Mouse (Mus musculus) heart, postnatal 4 days (tissue): ENCODE data around the gene Cacng2. TPM values are rescaled to one million over a fixed set of nuclear protein-coding genes. Genes with fewer than 3 reads are reported as not detected.

Experiments used
- DNase-seq: peaks from one replicate; pipeline ENCODE4 v3.0.0; 2021
- total RNA-seq, 2 experiments: library from RNA; stranded (reverse); gene quantifications; 2 replicates each; pipeline ENCODE4 v1.2.3; 2021

Gene Cacng2
- total RNA-seq, 2 experiments from 2014 or later = not detected

DNA sequence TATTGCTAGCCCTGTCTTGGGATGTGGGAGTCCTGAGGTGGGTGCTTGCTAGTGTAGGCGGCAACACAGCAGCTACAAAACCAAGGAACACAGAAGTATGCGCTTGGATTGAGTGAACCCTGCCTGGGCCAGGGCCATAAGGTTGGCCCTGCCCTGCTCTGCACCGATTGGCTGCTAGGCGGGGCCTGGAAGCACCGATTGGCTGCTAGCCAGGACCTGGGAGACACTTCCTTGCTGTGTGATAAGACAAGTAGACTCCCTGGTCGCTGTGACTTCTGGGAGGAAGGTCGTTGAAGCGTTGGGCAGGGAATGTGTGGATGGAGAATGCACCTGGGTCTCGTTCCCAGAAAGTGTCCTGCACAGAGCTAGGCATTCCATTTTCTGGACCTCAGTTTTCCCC, 115.9 kb downstream of the Cacng2 start:
- DNase-seq = peak; percentile 26

DNA sequence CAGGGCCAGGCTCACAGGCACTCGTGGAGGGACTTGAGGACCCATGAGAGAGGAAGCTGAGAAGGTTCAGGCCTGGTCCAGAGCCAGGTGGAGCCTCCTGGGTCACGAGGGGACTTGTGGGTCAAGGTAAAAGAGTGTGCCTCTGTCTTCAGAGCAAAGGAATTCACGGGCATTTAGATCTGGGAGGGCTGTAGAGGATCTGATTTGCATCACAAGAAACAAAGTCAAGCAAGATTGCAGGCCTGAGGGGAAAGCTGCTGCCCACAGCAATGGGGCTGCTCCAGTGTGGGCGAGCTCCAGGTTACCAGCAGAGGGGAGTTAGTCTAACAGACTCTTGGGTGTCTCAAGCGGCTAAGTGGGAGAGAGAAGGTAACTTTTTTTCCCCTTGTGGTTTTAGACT, 118.4 kb downstream of the Cacng2 start:
- no peak for DNase-seq

DNA sequence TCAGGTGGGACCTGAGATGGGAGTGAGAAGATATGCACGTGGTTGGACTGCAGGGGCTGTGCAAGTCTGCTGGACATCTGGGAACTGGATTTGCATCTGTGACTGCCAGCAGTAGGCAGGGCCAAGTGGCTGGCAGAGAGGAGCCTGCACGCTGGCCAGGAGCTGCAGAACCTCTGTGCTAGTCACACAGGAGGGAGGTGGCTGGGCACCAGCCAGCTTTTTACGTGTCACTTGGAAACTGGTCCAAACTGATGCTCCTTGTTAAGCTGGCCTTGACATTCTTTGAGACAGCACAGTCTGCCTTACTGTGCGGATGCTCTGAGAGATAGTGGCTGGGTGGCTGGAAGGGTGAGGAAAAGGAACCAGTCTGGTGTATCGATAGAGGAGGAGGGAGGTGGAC, 131.3 kb downstream of the Cacng2 start:
- DNase-seq = no peak

DNA sequence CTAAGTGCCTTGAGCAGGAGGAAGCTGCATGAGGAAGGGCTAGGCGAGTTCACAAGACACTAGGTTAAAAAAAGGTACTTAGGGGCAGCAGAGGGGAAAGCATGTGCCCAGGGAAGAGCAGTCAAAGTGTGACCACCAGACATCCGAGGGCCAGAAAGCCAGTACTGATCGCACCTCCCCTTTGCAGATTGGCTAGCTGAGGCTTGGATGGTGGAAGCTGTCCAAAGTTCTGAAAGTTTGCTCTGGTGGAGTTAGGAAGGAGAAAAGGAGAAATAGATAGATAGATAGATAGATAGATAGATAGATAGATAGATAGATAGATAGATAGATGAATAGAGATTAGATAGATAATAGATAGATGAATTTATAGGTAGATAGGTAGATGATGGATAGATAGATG, 136.4 kb downstream of the Cacng2 start:
- DNase-seq = no peak

DNA sequence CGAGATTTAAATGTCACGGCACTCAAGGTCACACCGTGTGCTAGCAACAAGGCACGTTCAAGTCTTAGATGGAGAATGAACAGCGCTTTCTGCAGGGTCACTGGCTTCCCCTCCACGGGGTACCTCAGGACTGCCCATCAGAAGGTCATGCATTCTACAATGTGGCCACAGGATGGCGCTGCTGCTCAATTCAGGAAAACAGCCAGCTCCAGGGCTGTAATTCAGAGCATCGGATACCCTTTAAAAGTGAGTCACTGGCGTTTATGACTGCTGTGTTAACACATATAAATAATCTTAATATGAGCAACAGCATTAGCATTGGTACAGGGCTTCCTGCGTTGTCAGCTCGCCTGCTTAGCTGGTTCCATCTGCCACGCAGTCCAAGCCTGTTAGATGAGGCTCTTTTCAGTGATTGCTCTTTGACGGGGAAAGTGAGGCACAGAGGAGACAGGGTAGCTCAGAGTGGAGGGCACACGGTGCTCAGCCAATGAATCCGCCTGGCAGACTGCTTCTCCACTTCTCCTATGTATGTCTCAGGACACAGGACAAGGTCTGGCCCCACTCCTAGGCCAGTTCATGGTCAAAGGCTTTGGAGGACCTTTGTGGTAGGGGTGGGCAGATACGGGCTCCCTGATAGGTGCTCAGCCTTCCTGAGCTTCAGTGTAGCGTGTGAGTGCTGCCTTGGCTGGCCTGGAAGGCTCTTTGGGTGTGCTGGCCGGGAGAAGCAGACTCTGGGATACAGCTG, 137.5 kb downstream of the Cacng2 start:
- peak; percentile 65 for DNase-seq

DNA sequence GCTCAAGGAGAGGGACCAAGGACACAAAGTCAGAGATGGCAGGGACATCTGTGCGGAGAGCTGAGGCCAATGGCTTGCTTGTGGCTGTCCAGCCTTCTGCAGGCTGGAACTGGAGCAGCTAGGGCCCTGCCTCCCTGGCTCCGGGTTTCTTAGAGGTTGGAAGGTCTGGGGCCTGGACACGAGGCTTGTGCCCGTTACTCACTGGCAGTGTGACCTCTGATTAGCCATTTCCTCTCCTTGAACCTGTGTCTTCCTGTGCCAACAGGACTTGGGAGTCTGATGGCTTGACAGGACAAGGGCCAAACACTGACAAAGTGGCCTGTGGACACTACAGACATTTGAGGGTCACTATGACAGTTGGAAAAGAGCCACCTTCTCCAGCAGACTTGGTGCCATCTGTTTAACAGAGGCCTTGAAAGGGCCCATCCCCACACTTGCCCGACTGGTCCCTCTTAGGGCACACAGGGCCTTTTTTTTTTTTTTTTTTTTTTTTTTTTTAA, 138.6 kb downstream of the Cacng2 start:
- DNase-seq = no peak

DNA sequence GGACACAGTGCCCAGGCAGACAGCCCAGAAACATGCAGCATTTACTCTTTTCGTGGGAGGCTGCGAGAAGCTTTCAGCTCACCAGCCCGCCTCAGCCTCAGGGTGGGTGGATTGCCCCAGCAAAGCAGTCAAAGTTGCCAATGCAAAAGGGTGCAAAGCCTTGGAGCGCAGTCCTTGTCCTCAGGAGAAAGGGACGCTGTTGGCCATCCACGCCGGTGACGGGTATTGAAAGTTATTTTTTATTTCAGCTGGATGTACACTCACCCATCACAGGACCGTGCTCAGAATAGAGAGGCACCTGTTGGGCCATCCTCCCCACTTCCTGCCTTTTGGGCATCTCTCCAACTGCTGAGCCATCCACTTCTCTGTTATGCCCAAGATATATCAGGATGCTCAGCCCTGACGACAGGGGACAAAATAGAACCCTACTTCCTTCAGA, 140.4 kb downstream of the Cacng2 start:
- DNase-seq = no peak

DNA sequence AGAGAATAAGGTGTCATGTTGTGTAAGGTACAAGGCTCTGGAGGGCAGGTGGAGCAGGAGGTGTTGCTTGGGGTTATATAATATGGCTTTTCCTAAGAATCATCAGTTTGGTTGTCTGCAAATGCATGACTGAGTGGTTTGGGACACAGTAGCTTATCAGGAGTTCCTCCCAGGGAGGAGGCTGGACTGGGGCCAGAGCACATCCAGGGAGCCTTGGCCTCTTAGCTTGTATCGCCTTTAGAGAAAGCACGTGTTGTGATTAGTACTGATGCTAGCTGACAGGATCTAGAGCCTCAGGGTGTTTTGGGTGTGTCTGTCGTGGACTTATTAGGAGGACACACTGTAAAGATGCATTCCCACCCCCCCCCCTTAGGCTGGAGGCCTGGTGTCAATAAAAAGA, 142.2 kb downstream of the Cacng2 start:
- DNase-seq = no peak

DNA sequence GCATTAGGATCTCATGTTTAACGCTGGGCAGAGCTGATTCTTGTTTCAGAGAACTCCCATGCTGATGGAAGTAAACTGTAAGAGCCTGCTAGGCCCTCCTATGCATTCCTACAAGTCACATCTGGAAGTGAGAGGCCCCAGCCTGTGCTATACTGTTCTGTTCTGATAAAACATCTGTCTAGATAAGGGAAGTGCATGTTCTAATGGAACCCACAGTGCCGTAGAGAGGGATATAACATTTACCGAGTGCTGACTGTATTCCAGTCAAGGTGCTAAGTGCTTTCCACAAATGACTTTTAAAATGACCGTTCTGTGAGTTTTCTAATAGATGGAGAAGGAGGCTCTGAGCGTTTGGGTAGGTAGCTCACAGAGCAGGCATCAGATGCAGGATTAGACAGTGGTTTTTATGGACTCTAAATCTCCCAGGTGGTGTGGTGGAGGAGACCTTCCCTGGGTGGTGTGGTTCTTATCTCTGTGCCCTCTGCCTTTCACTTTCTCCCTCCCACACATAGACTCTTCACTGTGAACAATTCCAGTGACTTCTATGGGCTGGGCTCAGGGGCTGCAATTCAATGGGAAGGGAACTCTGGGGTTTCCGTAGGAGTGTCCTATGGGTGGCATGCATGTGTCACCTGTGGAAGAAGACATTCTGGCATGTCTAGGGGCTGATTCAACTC, 145.5 kb downstream of the Cacng2 start:
- DNase-seq = no peak

DNA sequence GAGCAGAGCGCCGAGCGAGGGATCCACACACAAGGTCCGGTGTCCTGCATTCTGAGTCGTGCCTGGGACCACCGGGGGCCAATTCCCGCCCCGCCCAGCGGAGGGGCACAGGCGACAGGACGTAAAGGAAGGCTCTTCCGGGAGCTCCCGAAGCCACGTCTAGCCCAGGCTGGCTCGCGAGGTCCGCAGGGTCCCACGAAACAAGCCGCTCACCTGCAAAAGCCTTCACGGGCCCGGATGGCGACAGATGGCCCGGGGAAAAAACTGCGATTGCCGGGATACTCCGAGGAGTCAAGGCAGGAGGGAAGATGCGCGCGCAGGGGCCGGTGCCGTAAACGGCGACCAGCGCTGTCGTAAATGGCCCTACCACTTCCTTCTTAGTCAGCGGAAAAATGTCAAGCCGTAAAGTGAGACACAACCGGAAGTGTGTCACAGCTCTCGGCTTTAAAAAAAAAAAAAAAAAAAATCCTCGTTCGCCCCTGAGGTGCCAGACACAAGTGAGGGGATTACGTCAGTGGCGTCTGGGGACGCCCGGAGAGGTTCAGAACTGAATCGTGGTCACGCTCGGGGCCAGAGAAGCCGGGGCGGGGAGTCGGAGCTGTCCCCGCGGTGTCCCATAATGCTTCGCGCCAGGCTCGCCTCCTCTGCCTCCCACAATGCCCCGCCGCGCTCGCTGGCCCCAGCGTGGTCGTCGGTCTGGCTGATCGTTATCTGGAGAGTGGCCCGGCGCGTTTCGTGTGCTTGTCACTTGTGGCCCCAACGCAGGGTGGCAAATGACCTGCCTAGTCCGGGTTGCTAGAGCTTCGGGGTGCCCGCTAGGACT, 149.1 kb downstream of the Cacng2 start, which contains the start of gene Eif3d:
Gene Eif3d (minus strand): TSS at position 344 of the 823 bp plus-strand sequence.
- peak; percentile 97 for DNase-seq

DNA sequence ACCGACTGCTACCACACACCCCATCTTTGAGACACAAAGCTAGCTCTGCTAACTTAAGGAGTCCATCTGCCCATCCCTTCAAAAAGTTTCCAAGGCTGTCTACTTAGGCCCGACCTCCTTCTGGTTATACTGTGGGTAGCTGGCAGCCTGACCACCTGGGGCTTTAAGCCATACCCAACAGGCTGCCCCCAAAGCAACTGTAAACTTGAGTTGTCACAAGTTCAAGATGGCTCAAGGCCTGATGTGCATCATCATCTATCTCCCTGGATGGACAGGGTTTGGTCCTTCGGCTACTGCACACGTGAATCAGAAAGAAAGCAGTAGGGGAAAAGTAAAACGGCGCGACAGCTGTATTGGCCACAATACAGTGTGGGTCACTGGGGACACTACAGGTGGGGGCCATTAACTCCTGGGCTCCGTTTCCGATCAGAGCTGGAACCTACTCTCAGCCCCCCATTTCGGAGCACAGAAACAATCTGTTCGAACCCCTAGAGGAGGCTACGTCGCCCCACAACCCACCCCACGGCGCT, 149.8 kb downstream of the Cacng2 start:
- no peak for DNase-seq

DNA sequence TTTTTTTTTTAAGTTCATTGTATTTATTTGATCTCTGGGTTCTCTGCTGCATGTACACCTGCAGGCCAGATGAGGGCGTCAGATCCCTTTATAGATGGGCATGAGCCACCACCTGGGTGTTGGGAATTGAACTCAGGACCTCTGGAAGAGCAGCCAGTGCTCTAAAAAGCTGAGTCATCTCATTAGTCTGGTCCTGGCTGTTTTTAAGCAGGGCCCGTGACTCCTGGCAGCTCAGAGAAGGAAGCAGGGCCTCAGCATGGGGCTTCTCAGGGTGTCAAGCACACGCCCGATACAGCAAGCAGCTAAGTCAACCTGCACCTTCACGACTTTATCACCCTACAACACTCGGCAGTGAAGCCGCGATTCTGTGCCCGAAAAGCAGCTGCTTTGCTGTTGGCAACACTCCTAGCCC, 154.7 kb downstream of the Cacng2 start:
- no peak for DNase-seq

DNA sequence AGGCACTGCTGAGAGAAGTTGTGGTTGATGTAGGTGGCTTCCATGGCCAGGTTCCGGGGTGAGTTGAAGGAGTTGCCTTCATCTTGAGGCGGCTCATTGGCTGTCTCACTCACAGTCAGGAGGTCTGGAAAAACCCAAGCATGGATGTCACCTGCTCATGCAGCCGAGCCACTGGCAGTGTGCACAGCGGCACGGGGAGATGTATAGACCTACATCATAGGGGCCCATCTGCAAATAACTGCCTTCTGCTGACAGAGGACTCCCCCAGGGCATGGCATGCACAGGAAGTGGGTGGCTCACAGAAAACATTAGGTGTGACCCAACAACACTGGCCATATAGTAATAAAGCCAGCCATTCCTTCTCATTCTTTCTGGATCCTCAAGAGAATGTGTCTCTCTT, 157.4 kb downstream of the Cacng2 start:
- no peak for DNase-seq

DNA sequence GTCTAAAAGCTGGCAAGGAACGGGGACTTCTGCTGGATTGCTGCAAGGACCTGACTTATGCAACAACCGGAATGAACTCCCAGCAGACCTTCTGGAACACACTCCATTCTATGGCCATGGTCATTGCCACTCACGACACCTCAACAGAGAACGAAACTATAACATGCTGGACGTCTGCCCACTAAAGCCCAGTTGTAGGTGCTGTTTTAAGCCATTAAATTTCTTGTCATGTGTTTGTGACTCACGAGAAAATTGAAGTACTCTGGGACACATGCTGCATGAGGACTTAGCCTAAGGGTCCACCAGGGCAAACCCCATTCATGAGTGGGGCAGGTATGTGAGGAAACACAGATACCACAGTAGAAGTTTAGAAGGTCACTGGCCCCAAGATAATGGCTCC, 159.1 kb downstream of the Cacng2 start:
- DNase-seq = no peak

DNA sequence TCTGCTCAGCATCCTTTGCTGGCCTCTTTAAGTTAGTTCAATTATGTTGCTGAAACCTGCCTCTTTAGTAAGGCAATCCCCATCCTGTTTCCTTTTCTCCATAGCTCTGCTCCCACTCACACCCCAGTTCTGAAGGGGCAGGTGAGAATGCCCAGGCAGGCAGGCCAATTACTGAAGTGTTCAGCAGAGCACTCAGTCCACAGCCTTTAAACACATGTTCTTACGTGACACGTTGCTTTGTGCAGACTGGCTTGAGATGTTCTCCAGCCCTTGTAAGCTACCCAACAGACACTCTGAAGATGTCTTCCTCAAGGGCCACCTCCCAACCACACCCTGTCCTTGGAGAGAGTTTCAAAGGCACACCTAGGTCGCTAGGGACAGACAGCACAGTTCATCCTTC, 161.8 kb downstream of the Cacng2 start:
- DNase-seq = no peak

DNA sequence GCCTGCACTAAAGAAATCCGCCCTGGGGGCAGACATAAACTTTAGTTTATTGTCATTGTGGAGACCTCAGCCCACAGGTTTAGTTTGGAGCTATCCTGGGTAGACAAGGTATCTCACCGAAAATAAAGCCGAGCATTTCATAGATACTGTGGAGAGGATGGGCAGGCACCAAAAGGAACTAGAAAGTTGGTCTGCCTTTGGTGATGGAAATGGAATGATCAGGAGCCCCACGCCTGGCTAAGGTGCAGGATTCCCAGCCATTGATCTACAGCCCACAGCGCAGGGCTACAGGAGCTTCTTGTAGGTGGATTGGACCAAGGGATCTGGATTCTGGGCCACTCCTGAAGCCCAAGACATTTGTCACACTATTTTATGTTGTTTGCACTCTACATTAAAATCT, 162.2 kb downstream of the Cacng2 start:
- no peak for DNase-seq

DNA sequence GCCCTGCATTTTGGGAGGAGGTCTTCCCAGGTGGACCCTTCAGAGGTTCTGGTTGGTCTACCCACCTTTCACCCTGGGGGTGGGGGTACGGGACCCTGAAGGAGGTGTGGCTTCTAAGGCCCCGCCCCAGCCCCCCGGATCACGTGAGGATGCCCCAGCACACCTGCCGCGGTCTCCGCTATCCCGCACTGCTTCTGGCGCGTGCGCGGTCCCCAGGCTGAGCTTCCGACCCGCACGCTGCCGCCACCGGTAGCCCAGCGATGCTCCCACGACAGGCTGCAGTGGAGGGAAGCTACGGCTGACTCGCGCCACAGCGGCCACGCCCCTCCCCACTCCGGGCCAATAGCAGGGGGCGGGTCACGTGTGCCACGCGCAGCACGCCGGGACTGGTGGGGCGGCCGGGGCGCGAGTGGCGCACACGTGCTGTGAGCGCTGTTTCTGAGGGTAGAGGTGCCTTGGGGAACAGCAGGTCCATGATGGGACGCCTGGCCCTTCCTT, 163.4 kb downstream of the Cacng2 start, which contains the start of gene Foxred2:
Gene Foxred2 (minus strand): TSS at position 319 of the 498 bp plus-strand sequence.
- peak; percentile 84 for DNase-seq

DNA sequence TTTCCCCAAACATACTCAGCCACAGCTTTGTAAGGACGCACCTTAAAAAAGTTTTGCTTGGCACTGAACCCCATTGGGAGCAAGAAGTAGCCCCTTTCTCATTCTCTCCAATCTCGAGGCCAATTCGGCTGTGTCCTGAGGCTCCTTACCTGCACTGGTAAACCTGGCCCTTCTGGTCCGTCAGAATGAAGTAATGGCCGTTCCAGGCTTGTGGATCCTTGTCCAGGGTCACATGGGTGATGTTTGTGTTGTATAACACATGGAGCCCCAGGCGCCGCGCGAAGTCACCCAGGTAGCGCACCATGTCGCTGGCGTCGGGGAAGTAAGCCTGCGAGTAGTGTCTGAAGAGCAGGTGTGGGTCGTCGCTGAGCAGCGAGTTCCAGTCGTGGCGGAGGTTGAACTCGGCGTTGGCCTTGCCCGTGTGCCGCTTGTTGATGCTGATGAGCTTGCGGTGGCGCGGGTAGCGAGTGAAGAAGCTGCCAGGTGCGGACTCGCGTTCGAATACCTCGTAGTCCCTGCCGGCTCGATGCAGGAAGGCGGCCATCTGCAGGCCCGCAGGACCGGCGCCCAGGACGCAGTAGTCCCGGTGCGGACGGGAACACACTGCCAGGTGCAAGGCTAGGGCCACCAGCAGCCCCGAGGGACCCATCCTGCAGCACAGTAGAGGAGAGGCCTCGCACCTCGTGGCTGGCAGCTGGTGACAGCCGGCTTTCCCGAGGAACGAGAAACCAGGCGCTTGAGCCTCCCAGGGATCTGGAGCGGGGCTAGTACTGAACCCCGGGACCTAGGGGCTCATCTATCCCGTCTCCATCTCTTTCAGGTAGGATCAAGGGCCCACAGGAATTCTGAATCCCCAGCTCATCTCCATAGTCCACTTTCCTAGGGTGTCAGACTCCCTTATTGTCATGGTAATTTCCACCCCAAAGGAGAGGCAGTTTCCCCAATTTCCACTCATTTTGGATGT, 164.1 kb downstream of the Cacng2 start:
- peak; percentile 16 for DNase-seq

DNA sequence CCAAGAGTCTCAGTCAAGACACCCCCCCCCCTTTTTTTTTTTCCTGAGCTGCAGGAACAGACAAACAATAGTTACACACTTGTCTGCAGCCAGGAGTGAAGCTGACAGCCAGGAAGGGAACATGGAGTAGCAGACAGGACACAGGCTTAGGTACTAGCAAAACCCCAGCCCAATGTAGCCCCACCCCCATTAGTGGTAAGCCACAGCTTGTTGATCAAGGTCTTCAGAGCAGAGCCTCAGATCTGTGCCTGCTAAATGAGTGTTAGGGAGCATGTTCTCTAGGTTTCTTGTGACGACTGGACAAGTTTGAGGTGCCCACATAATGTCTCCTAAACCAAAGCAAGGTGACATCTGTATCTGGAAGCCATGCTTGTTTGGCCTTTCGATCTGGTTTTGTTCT, 165.5 kb downstream of the Cacng2 start:
- no peak for DNase-seq

DNA sequence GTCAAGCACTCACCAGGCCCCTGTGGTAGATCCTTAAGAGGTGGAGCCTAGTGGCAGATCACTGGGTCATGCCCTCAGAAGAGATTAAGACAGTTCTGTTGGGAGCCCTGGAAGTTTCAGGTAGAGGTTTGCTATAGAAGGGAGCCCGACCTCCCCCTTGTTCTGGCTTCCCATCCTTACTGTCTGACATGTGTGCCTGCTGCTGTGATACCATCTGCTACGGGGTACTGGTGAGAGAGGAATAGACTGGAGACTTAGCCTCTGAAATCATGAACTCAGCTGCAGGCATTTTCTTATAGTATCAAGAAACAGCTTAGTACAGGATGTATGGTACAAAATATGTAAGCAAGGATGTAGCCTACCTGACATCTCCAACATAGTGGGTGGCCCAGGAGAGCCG, 166.9 kb downstream of the Cacng2 start:
- DNase-seq = no peak

DNA sequence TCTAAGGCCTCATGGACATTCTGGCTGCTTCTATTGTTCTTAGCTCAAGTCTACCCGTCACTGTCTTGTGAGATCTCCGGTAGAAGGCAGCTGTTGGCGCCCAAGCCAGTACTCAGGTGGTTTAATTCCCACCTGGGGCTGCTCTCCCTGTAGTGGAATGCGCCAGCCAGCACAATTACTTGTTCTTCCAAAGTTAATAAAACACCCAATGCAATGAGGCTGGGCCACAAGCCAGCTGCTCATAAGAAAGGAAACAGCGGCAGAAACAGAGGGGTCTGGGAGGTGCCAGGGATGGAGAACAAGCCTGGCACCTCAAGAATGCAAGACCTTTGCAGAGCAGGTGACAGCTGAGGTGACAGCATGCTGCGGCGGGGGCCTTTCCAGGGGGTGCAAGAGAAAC, 170.8 kb downstream of the Cacng2 start:
- no peak for DNase-seq
